Mouse (Mus musculus): Measurements from ENCODE around the gene Ptk7.

DNA sequence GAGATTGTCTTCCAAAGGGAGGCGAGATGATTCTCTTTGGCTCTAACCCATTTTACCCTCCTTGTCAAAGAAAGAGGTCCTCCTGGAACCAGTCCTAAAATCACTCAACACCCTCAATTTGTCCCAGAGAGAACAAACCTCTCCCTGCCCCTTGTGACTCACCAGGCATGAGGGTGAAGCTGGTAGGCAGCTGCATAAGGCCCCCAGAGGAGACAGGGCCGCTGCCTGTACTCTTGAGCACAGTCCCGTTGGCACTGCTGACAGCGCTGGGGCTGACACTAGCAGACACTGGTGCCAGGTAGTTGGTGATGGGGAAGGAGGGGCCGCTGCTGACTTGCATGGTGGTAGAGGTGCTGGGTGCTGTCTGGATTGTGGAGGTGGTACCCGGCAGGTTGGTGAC lies 77.9 kb downstream of the Ptk7 start:
- TF ChIP-seq TAL1 (conservative IDR thresholded peaks at IDR 0.05; ENCODE audit: low read depth, low read length) = no peak
- no peak for TF ChIP-seq POLR2AphosphoS5 (IDR thresholded peaks at IDR 0.05; ENCODE audit: insufficient replicate concordance, low read depth, low read length)
- TF ChIP-seq CTCF (IDR thresholded peaks at IDR 0.05; ENCODE audit: low read depth, low read length) = no peak
- TF ChIP-seq GATA1 (IDR thresholded peaks at IDR 0.05; ENCODE audit: borderline replicate concordance, low read length) = no peak
